Mouse (Mus musculus): ENCODE results near the gene Canx. TPM values are rescaled to one million over a fixed set of nuclear protein-coding genes. Genes with fewer than 3 reads are reported as not detected.

The Canx gene
- 190 to 208 TPM (median 202 TPM) in 4 replicates for total RNA-seq (2023)

DNA sequence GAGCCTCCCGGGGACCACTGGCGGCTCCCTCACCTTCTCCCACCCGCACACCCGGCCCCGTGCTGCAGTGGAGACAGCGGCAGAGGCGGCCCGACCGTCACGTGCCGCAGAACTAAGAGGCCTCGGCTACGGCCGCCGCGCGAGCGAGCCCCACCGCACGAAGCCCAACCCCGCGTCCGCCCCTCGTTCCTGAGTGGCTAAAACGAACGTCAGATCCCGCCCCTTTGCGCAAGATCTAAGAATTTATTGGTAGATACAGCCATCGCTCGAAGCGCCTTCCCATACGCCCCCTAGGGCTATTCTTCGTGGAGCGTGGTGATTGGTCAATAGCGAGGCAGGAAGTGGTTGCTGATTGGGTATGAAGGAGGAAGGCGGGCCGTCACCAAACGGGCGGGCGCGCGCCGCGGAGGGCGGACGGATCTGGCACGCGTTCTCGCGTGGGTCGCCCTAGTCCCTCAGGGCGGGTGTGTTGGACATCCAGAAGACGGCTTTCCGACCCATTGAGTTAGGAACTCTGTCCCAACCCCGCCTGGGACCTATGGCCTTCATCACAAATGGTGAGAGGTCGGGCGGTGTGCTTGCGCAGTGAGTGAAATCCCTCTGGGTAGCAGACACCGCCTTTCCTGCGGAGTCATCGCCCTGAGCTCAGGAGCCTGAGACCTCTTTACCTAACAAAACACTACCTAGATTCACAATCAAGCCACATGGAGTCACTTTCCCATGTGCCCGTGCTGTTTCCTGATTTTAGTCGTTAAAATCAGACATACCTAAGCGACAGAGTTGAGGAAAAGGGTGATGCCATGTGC is at the start of gene Canx:
Canx (minus strand) TSS at position 178 of the 806 bp plus-strand sequence.

DNA sequence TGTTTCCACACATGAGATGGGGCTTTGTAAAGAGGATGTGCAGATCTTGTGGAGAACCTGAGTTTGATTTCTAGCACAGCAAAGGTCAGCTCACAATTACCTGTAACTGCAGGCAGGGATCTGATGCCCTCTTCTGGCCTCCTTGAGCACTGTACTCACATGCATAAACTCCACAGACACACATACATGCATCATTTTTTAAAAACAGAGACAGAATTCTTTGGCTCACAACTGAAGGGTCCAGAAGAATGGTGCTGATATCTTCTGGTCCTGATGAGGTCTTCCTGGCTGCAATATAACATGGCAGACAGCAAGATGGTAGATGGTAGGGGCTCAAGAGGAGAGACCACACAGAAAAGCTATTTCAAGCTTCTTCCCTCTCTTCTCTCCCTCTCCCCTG is 28.7 kb upstream of the Canx start, which contains the start of gene Cby3:
Cby3 (plus strand) TSS at position 301 of the 400 bp plus-strand sequence.

DNA sequence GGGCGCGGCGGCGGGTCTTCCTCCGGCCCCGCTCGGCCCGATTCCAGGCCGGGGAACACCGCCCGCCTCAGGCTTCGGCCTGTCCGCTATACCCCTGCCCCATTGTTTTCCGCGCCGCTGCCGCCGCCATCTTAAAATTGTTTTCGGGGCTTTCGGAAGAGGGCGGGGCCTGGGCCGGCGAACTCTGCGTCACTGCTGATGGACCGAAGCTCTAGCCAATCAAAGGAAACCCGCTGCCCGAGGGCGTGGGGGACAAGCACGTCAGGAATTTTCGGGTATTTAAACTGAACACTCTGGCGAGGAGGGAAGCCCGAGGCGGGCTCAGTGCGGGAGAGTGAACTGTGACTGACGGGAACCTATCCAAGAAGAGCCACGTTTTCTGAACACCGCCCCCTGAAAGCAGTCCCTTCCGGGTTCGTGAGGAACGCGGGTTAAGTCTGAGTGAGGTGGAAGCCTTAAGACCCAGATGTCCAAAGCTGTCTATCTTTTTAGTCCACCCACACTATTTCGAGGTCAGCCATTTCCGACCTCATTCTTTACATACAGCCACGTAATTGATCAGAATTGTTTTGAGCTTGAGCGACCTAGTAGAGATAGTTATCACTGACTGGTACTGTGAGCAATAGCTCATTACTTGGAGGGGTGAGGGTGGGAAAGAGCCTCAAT is 33.1 kb downstream of the Canx start, which contains the start of gene Maml1:
Maml1 (minus strand) TSS at position 122 of the 666 bp plus-strand sequence.

Other genes starting within 250 kb of the Canx start
- gene Tbc1d9b, start 194.3 kb downstream of the Canx start, total RNA-seq (2023), result 51.4 to 62.3 TPM (median 56.0 TPM) in 4 replicates
- 2.5 to 7.0 TPM (median 3.7 TPM) in 4 replicates for gene Mrnip, start 151.2 kb downstream of the Canx start, total RNA-seq (2023)
- 562 to 613 TPM (median 580 TPM) in 4 replicates for gene Sqstm1, start 114.8 kb downstream of the Canx start, total RNA-seq (2023)
- gene Mgat4b, start 114.8 kb downstream of the Canx start, total RNA-seq (2023), result 7.3 to 11.0 TPM (median 8.7 TPM) in 4 replicates
- 1.2 to 2.2 TPM (median 2.1 TPM) in 3 of 4 replicates, not detected in the other for gene Ltc4s, start 87.1 kb downstream of the Canx start, total RNA-seq (2023)
- 46.5 to 49.4 TPM (median 47.4 TPM) in 4 replicates for gene Maml1, start 33.4 kb downstream of the Canx start, total RNA-seq (2023)
- not detected in 4 replicates for gene Cby3, start 28.8 kb upstream of the Canx start, total RNA-seq (2023)
- gene Hnrnph1, start 51.3 kb upstream of the Canx start, total RNA-seq (2023), result 1,055 to 1,162 TPM (median 1,118 TPM) in 4 replicates
- 51.7 to 61.1 TPM (median 54.7 TPM) in 4 replicates for gene Rufy1, start 105.5 kb upstream of the Canx start, total RNA-seq (2023)